Mouse (Mus musculus) heart, postnatal 0 days (tissue): ENCODE data around the gene Timm22. TPM values are rescaled to one million over a fixed set of nuclear protein-coding genes. Genes with fewer than 3 reads are reported as not detected.

Experiments
- ATAC-seq: fragments of 200-750 bp; cut with Nextera tagmentation; 2 replicates; pipeline ENCODE4 v1.8.0; 2017; ENCODE audit warnings: low read depth, moderate number of reproducible peaks, moderate library complexity; ENCODE audit not compliant: insufficient read depth
- DNase-seq: peaks from one replicate; pipeline ENCODE4 v3.0.0-alpha.2; 2016; ENCODE audit warnings: low spot score
- H3K27ac ChIP-seq: fragments of 300-500 bp; sonication (generic); 2 replicates; pipeline ENCODE4 v1.5.1; 2014; ENCODE audit warnings: low read depth, mild to moderate bottlenecking
- H3K27me3 ChIP-seq: fragments of 300-500 bp; sonication (generic); 2 replicates; pipeline ENCODE4 v1.6.1; 2014; ENCODE audit warnings: low read length, mixed read lengths; ENCODE audit not compliant: control insufficient read depth, insufficient read depth
- H3K36me3 ChIP-seq: fragments of 300-500 bp; sonication (generic); replicated peaks from 2 replicates; pipeline ENCODE4 v1.6.1; 2014; ENCODE audit warnings: low read length, mixed read lengths; ENCODE audit not compliant: control insufficient read depth, insufficient read depth
- H3K4me1 ChIP-seq: fragments of 300-500 bp; sonication (generic); 2 replicates; pipeline ENCODE4 v1.6.1; 2014; ENCODE audit warnings: antibody characterized with exemption; ENCODE audit not compliant: control insufficient read depth, insufficient read depth
- H3K4me2 ChIP-seq: fragments of 300-500 bp; sonication (generic); 2 replicates; pipeline ENCODE4 v1.6.1; 2014; ENCODE audit warnings: low read depth, mild to moderate bottlenecking, low read length, moderate library complexity
- H3K4me3 ChIP-seq: fragments of 300-500 bp; sonication (generic); 2 replicates; pipeline ENCODE4 v1.5.1; 2014; ENCODE audit warnings: low read depth, low read length
- H3K9ac ChIP-seq: fragments of 300-500 bp; sonication (generic); replicated peaks from 2 replicates; pipeline ENCODE4 v1.6.1; 2014; ENCODE audit warnings: low read depth, low read length, mixed read lengths
- H3K9me3 ChIP-seq: fragments of 300-500 bp; sonication (generic); replicated peaks from 2 replicates; pipeline ENCODE4 v1.6.1; 2016; ENCODE audit warnings: low read length; ENCODE audit not compliant: control insufficient read depth
- CTCF ChIP-seq: IDR thresholded peaks from 2 replicates; pipeline ENCODE4 v1.5.1; 2016; ENCODE audit warnings: antibody characterized with exemption, control low read depth, low read depth
- EP300 ChIP-seq: IDR thresholded peaks from 2 replicates; pipeline ENCODE4 v1.6.1; 2016; ENCODE audit warnings: antibody characterized with exemption, low read depth
- WGBS: fragments of 180-500 bp; shearing (Covaris S2); extraction: QIAGEN DNeasy Blood & Tissue Kit; methylation state at CpG from one replicate; pipeline ENCODE4 v1.1.7; 2014; 5-methylcytosine and 5-hydroxymethylcytosine counted together
- polyA plus RNA-seq: library from polyadenylated mRNA; unstranded; fragments of >200 nt; fragmentation: Nextera tagmentation; extraction: Ambion mirVana; gene quantifications from 2 replicates; pipeline ENCODE4 v1.2.1, GENCODE M21; 2015
- total RNA-seq: library from RNA; depleted of rRNA; stranded (reverse); fragments of >200 nt; gene quantifications from 2 replicates; pipeline ENCODE4 v1.2.3, GENCODE M21; 2014; ENCODE audit warnings: low replicate concordance

The Timm22 gene
- total and polyA plus RNA-seq, 2 experiments from 2014 or later: 20.1 to 90.5 TPM

DNA sequence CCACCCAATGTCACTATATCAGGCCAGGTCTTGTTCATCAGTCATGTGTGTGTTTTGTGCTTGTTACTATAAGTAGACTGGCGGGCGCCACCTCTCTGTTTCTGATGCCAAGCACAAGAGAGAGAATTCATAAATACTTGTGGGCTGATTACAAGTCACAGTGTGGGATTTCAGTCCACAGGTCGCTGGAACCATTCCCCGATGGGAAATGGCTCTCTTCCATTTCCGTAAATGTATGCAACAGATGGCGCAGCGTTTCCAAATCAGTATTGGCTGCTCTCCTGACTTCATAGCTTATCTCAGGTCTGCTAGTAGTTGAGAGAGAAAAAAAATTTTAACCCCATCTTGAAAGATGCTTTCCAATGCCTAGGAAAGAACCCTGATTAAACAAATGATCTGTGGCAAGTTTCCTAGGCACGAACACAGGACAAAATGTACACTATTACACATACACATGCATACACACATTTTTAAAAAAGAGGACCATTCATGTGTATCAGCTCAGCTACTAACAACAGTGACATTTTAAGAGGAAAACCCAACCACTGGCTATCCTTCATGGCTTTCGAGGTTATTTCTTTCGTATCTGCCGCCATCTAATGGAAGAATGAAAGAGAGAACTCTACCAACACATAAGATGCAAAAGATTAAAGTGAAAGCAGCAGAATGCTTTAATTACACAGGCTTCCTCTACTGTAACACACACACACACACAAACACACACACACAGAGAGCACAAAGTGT is 7.0 kb upstream of the Timm22 start:
- H3K27ac ChIP-seq: peak overlapping the region; percentile 80
- H3K4me1 ChIP-seq: no peaks in the 10 kb centered on the region
- H3K36me3 ChIP-seq: no peaks in the 10 kb centered on the region
- peak overlapping the region; percentile 100 for H3K4me2 ChIP-seq
- TF ChIP-seq EP300: no peak
- TF ChIP-seq CTCF: peak; percentile 58
- H3K27me3 ChIP-seq: no peaks in the 10 kb centered on the region
- peak; percentile 69 for ATAC-seq
- peak overlapping the region; percentile 89 for H3K4me3 ChIP-seq
- 4% methylated on average over 11 of the region's 11 CpGs for WGBS
- peak; percentile 81 for DNase-seq
- H3K9me3 ChIP-seq: no peaks in the 10 kb centered on the region
- peak overlapping the region; percentile 71; the same call in 1 of the 2 replicates for H3K9ac ChIP-seq

DNA sequence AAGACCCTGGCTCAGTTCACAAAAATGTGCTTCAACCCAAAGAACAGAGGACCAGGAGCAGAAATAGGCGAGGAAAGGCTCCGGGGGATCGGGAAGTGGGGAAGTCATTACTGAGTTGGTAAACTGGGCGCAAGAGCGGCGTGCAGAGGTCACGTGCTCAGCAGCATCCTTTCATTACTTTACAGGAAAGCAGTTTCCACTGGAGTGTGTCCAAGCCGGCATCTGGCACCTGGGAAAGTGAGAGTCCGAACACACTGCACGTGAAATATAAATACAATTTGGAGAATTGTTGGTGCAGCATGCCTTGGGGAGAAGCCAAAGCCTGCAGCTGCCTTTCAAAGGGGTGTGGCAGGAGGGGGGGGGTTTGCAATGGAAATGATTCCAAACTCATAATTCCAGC is 5.4 kb upstream of the Timm22 start:
- ATAC-seq (no peak), DNase-seq (no peak)
- Histone ChIP-seq H3K27me3 (no peaks in the 10 kb centered on the region), H3K4me2 (no peak overlapping the region), H3K9ac (no peak overlapping the region), H3K4me1 (no peaks in the 10 kb centered on the region), H3K9me3 (no peaks in the 10 kb centered on the region), H3K36me3 (no peaks in the 10 kb centered on the region), H3K4me3 (no peak overlapping the region), H3K27ac (no peak overlapping the region)
- TF ChIP-seq EP300: no peak
- no peak for TF ChIP-seq CTCF
- 71% methylated on average over 10 of the region's 10 CpGs for WGBS

DNA sequence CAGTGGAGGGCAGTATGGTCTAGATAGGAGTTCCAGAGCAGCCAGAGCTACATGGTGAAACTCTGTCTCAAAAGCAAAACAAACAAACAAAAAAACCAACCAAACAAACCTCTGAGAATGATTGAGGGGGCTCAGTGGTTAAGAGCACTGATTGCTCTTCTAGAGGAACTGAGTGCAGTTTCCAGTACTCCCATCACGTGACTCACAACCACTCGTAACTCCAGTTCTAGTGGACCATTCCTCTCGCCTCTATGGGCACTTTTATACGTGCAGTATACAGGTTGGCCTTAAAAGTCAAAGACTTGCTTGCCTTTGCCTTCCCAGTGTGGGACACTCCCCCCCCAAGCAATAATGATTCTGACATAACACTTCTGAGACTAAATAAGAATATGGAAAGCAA is 1.6 kb upstream of the Timm22 start:
- Histone ChIP-seq H3K4me1 (peaks cover 6% of the 10 kb centered on the region; the same call in 1 of the 2 replicates), H3K9me3 (no peaks in the 10 kb centered on the region), H3K9ac (no peak overlapping the region), H3K36me3 (no peaks in the 10 kb centered on the region), H3K27ac (no peak overlapping the region), H3K27me3 (no peaks in the 10 kb centered on the region), H3K4me2 (no peak overlapping the region), H3K4me3 (no peak overlapping the region)
- DNase-seq: no peak
- no peak for ATAC-seq
- TF ChIP-seq EP300 (no peak), CTCF (no peak)
- 55% methylated on average over 4 of the region's 4 CpGs for WGBS

DNA sequence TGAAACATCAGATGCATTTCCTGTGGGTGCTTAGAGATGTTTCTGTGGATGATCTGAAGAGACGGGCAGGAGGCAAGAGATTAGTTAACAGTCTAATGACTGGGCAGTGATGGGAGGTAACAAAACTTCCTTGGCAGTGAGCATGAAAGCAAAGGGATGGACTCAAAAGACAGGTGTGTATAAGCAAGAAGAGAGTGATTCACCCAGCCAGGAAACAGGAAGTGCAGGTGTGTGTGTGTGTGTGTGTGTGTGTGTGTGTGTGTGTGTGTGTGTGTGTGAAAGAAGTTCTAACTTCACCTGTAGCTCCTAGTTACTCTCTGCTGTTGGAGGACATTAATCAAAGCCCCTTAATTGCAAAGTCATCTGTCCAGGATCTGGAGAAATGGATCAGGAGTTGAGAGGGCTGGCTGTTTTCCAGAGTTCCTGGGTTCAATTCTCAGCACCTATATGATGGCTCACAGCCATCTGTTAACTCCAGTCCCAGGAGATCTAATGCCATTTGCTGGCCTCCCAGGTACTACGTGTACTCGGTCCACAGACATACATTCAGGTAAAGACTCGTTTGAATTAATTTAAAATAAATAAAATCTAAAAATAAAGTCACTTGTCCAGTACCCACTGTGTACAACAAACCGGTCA is 1.0 kb upstream of the Timm22 start:
- ATAC-seq: no peak

DNA sequence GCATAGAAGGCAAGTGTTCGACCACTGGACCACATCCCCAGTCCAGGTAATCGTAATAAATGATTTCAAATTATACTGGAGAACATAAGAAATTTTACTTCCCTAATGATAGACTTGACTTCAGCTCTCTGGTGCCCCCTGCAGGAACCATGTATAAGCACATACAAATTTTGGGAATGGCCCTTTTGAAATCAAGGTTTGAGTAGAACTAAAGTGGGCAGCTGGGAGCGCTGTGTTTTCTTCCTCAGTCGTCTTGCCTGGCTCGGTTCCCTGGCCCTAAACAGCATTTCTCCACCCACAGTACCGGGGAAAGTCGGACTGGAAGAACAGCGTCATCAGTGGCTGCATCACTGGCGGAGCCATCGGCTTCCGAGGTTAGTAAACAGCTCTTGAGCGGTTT is 4.1 kb downstream of the Timm22 start:
- H3K4me1 ChIP-seq: peaks cover 6% of the 10 kb centered on the region; the same call in 1 of the 2 replicates
- no peaks in the 10 kb centered on the region for H3K9me3 ChIP-seq
- ATAC-seq (no peak), DNase-seq (peak; percentile 43)
- peaks cover 41% of the 10 kb centered on the region for H3K36me3 ChIP-seq
- TF ChIP-seq CTCF: peak; percentile 70
- TF ChIP-seq EP300: no peak
- H3K4me3 ChIP-seq: no peak overlapping the region
- no peak overlapping the region for H3K4me2 ChIP-seq
- 70% methylated on average over 12 of the region's 12 CpGs for WGBS
- no peak overlapping the region for H3K9ac ChIP-seq
- H3K27ac ChIP-seq: no peak overlapping the region
- no peaks in the 10 kb centered on the region for H3K27me3 ChIP-seq

More for the DNA sequence above, 1.0 kb upstream of the Timm22 start:
- WGBS: 74% methylated on average over 5 of the region's 5 CpGs
- TF ChIP-seq CTCF (no peak), EP300 (no peak)
- Histone ChIP-seq H3K27me3 (no peaks in the 10 kb centered on the region), H3K9ac (no peak overlapping the region), H3K4me3 (no peak overlapping the region), H3K4me1 (peaks cover 6% of the 10 kb centered on the region; the same call in 1 of the 2 replicates), H3K27ac (no peak overlapping the region), H3K9me3 (no peaks in the 10 kb centered on the region), H3K36me3 (no peaks in the 10 kb centered on the region), H3K4me2 (no peak overlapping the region)
- no peak for DNase-seq

DNA sequence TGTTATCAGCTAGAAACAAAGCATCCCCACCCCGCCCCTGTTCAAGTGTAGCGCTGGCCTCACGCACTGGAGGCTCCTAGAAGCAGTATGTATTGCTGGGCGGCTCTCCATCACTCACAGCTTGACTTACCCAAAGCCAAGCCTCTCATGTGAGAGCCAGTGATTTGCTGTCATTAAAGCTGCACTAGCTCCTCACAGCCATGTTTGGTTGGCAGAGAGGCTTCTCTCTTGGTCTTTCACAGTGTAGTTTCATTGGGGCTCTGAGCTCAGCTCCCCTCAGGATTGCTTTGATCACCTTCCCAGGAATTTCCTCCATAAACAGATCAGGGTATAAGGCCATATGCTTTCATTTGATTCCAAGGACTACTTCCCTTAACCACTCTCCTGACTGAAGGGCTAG is 6.5 kb downstream of the Timm22 start:
- no peak for ATAC-seq

More for the DNA sequence above, 6.5 kb downstream of the Timm22 start:
- DNase-seq: no peak
- peaks cover 64% of the 10 kb centered on the region for H3K36me3 ChIP-seq
- H3K4me1 ChIP-seq: no peaks in the 10 kb centered on the region
- H3K27ac ChIP-seq: no peak overlapping the region
- 51% methylated on average over 4 of the region's 4 CpGs for WGBS
- no peak for TF ChIP-seq CTCF
- TF ChIP-seq EP300: no peak
- H3K27me3 ChIP-seq: no peaks in the 10 kb centered on the region
- no peaks in the 10 kb centered on the region for H3K9me3 ChIP-seq
- H3K9ac ChIP-seq: no peak overlapping the region; the same call in 1 of the 2 replicates
- no peak overlapping the region for H3K4me3 ChIP-seq
- no peak overlapping the region for H3K4me2 ChIP-seq
